Mouse (Mus musculus): ENCODE measurements around the gene Amph. TPM values are rescaled to one million over a fixed set of nuclear protein-coding genes. Genes with fewer than 3 reads are reported as not detected.
"Not testable (repeated sequence)": the region's sequence is repeated elsewhere in the genome, so short reads cannot be mapped to it uniquely, and the experiment has no call there.

The Amph gene
- polyA plus RNA-seq, 2 experiments from 2014 or later: 0.29 TPM; not detected in 1

- ATAC-seq: no peak
These were observed 77.9 kb downstream of the Amph start for GRCm38 (mm10) chr13:19025906-19026305.

DNA sequence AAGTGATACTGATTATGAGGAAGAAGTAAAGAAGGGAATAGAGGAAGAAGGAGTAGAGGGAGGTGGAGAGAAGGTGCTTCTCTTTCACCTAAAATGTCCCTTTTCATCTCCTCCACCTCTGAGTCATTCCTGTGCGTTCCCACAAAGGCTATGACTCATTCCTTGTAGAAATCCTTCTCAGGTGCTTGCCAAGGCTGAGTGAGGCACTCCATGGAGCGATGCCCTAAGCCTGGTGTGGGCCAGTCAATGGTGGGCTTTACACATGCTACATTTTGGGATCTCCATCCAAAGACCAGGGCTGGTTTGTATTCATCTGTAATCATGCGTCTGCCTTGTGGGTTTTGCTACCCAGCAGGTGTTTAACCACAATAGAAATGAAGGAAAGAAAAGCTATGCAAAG, 78.9 kb downstream of the Amph start:
- no peak for ATAC-seq

GRCm38 (mm10) chr13:19027766-19028350, 79.9 kb downstream of the Amph start:
- ATAC-seq: no peak

GRCm38 (mm10) chr13:19031916-19032688, 84.1 kb downstream of the Amph start:
- no peak for ATAC-seq

GRCm38 (mm10) chr13:19052090-19052489, 104.1 kb downstream of the Amph start:
- no peak for ATAC-seq

GRCm38 (mm10) chr13:19054504-19054903, 106.5 kb downstream of the Amph start:
- ATAC-seq: no peak

GRCm38 (mm10) chr13:19072261-19072660, 124.3 kb downstream of the Amph start:
- no peak for ATAC-seq

DNA sequence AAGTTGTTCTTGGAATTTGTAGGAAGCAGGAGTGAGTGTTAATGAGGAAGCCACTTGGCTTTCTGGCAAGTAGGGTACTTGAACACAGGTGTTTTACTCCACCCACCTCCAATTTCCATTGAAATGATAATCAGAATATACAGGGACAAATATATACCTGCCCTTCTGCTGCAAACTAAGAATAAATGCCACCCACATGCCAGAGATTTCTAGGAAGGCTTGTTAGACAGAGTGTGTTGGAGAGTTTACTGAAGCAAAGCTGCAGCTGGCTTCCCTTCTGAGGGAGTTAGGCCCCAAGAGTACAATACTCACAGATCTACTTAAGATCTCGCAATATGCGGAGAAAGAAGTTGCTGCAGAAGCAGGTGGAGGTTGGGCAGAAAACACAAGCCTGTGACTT, 129.4 kb downstream of the Amph start:
- ATAC-seq: no peak

DNA sequence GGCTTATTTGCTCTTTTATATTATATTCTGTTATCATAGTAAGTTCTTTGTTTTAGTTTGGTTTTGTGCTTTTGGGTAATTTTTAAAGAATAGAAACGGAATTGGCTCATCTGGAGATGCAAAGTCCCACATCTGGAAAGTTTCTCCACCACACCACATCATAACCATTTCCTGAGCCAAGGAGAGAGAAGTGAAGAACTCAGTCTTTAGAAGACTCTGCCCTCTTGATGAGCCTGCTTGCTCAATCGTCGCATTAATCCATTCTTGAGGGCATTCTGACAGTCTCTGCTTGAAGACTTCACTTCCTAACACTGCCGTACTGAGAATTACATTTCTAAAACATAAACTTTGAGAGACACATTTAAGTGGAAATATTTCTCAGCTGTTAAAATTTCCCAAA, 133.9 kb downstream of the Amph start:
- ATAC-seq: no peak

GRCm38 (mm10) chr13:19094571-19094970, 146.6 kb downstream of the Amph start:
- no peak for ATAC-seq

DNA sequence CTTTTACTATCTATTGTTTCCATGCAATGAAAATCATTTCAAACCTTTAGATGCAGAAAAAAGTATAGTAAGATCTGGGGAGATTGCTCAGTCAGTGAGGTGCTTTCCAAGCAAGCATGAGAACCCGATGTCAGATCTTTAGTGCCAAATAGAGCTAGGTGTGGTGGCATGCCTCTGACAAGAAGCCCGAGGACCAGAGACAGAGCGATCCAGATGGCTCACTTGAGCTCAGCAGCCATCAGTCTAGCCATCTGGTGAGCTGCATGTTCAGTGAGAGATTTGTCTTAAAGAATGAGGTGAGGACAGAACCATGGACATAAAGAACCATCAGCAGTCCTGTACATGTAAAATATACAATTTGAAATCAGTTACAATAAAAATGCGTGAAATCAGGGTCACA, 149.1 kb downstream of the Amph start:
- no peak for ATAC-seq

- ATAC-seq: no peak
These were observed 153.9 kb downstream of the Amph start for GRCm38 (mm10) chr13:19101889-19102402.

- no peak for ATAC-seq
These were observed 158.4 kb downstream of the Amph start for GRCm38 (mm10) chr13:19106418-19106817.

DNA sequence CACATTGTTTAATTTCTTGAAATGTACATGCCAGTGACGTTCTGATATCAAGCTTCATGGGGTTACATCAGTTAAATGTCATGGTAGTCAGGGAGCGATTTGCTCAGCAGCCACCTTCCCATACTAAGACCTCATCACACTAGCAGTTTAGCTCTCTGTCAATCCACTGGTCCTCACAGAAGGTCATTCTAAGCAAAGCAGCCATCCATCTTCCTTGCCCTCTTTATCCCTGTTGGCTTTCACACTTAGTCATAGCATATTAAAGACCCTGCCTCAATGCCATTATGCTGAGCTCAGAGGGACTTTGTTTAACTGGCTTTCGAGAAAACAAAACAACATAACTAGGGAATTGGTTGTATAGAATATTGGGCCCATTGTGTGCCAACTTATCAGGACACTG, 161.3 kb downstream of the Amph start:
- ATAC-seq: no peak

DNA sequence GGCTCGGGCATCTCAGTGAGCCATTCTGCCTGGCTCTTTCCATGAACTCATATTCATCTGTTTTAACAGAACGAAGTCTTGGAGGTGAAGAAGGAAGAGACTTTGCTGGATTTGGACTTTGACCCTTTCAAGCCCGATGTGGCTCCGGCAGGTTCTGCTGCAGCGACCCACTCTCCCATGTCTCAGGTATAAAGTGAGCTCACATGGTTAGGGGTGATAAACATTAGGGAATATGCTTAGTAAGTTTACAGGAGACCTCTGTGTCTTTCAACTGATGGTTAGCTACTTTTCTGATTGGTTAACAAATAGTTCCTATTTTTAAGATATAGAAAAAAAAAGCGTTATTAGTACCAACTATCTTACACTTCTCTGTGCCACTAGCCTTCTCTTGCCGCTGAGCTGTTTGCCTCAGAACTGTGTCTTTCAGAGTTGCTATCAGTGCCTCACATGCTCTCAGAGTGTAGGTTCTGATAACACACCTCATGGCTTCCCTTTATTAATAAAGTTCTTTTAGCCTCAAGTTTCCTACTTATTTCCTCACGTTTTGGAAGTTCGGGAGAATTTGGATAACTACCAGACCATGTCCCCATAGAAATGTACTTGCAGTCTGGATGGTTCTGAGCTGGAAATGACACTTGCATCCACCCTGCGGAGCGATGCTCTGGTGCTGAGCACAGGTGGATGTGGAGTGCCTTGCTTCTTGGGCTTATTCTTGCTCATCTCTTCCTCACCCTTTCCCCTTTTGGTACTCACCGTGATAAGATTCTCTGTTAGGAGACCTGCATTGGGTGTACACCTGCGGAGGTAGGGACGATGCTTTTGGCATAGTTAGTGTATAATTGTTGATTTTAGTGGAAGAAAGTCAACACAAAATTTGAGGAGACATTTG, 165.3 kb downstream of the Amph start:
- no peak for ATAC-seq

DNA sequence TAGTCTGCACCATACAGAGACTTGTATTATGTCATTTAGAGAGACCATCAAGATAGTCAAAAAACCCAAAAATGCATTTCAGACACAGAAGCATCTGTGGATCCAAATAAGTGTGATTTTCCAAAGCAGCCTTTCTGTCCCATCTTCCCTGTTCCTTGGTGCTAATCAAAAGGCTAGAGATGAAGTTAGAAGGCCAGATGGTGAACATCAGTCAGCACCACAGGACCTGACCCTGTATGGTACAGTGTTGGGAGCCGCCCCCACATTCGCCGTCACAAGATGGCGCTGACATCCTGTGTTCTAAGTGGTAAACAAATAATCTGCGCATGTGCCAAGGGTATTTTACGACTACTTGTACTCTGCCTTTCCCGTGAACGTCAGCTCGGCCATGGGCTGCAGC, 166.8 kb downstream of the Amph start:
- not testable (repeated sequence) for ATAC-seq

GRCm38 (mm10) chr13:19126912-19127552, 179.0 kb downstream of the Amph start:
- ATAC-seq: no peak

- peak; percentile 68 for ATAC-seq
These were observed 185.8 kb downstream of the Amph start for GRCm38 (mm10) chr13:19133833-19134232.

GRCm38 (mm10) chr13:19137212-19137611, 189.2 kb downstream of the Amph start:
- ATAC-seq: no peak

DNA sequence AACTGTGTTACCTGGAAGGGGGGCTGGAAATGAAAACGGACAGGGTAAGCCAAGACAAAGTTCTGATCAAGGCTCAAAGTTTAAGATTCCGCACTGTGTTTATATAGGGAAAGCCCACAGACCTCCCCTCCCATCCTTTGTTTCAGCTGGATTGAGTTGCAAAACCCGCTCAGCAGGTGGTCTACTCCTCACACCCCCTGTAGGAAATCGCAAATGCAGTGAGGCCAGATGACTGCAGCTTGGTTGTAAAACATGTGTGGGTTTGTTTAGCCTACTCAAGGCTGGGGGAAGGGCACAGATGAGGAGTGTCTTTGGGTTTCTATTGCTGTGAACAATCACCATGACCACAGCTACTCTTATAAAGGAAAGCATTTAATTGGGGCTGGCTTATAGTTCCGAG, 189.9 kb downstream of the Amph start:
- ATAC-seq: no peak

DNA sequence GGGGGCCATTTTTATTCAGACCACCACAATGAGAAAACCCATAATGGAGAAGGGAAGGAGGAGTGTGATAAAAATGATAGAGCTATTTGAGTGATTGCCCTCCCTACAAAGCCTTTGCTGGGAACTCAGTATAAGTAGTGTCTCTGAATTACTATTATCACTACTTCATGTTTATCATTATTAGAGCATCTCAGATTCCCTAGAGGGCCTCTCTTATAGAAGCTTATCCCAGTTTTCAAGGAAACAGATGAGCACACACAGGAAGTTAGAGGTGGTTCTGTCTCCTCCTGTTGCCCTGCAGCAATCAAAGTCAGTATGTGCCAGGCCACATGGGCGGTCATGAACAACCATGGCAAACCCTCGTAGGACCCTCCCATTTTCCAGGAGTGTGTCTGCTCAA, 190.5 kb downstream of the Amph start:
- ATAC-seq: no peak

DNA sequence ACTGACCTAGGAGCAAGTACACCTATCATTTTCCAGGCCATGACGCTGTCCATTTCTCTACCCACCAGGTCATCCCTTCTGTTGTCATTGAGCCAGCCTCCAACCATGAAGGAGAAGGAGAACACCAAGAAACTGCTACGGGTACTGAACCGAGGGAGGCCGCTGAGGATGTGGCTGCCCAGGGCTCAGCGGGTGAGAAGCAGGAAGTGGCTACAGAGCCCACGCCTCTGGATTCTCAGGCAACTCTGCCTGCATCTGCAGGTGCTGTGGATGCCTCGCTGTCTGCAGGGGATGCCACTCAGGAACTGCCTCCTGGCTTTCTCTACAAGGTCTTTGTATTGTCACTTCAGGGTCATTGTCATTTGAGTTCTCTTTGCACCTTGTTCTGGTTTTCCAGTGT, 191.1 kb downstream of the Amph start:
- peak; percentile 76 for ATAC-seq

DNA sequence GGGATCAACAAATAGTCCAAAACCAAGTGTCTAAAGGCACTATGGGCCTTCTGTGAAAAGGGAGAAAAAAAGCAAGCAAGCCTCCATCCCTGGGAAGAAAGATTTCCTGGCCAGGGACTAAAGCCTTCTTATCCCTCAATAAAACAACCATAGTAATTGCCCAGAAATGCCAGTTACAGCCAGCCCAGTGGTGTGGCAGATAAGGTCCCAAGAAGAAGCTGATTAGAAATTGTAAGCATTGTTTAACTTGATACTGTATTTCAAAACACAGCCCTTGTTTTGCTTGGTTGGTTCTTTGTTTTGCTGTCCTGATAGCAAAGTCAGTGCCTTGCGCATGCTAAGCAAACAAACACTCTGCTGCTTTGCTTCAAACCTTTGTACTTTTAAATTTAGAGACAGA, 191.8 kb downstream of the Amph start:
- no peak for ATAC-seq

Data from activated CD4-positive, CD25-positive, alpha-beta regulatory T cell, adult 4 months (primary cell).